Mouse (Mus musculus): ENCODE results near the gene Prg2. TPM values are rescaled to one million over a fixed set of nuclear protein-coding genes. Genes with fewer than 3 reads are reported as not detected.

Prg2 gene
- polyA plus RNA-seq, 2 experiments: 21.8 to 62.4 TPM

DNA sequence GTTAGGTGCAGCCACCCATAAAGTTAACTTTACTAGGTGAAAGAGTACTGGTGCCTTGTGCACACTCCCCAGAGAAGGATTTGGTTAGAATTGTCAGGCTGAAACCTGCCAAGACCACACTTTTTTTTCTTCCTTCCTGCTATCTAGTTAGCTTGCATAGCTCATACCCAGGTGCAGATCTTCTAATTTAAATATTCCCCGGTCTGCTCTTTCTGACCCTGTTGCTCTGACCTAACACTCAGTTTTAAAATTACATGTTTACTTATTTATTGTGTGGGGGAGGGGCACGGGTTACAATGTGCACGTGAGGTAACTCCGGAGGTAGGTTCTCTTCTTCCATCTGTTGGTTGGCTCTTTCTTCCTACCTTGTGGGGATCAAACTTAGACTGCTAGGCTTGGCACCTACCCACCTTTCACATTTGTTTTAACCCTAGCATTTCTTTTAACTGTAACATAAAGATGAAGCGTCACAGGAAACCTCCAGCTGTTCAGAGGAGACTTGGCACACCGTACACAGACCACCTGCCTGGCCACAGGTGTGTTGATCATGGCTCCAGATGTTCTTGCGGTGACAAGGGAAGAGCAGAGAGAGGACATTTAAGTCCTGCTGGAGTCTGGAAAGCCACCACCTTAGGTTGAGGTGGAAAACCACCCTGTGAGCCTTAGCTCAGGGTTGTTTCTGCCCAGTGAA, 16.0 kb upstream of the Prg2 start:
- Histone ChIP-seq H3K4me1 (replicated peaks; ENCODE audit: control insufficient read depth in 2 of 2, insufficient read depth in 2 of 2, low read length in 1 of 2) (no peaks in the 10 kb centered on the region; a peak in 3 of 4 replicates), H3K36me3 (replicated peaks; ENCODE audit: control insufficient read depth, insufficient read depth, low read depth) (peaks cover 6% of the 10 kb centered on the region), H3K27ac (no peak overlapping the region), H3K9me3 (ENCODE audit: control insufficient read depth, low read length) (no peaks in the 10 kb centered on the region), H3K27me3 (ENCODE audit: control insufficient read depth, insufficient read depth, low read length) (no peaks in the 10 kb centered on the region), H3K9ac (replicated peaks) (no peak overlapping the region), H3K4me3 (ENCODE audit: insufficient read depth in 1 of 2, low read depth in 2 of 2, low read length in 2 of 2) (no peak overlapping the region), H3K4me2 (ENCODE audit: low read depth) (no peak overlapping the region)
- 84% methylated on average over 7 of the region's 7 CpGs for WGBS (ENCODE audit: insufficient replicate concordance)
- no peak for ATAC-seq (ENCODE audit: insufficient read depth)
- DNase-seq (ENCODE audit: low read depth in 3 of 3, low spot score in 3 of 3): no peak
- no peak for TF ChIP-seq EP300 (IDR thresholded peaks at IDR 0.05; ENCODE audit: low read depth)
- no peak for TF ChIP-seq CTCF (IDR thresholded peaks at IDR 0.05; ENCODE audit: low read depth)

DNA sequence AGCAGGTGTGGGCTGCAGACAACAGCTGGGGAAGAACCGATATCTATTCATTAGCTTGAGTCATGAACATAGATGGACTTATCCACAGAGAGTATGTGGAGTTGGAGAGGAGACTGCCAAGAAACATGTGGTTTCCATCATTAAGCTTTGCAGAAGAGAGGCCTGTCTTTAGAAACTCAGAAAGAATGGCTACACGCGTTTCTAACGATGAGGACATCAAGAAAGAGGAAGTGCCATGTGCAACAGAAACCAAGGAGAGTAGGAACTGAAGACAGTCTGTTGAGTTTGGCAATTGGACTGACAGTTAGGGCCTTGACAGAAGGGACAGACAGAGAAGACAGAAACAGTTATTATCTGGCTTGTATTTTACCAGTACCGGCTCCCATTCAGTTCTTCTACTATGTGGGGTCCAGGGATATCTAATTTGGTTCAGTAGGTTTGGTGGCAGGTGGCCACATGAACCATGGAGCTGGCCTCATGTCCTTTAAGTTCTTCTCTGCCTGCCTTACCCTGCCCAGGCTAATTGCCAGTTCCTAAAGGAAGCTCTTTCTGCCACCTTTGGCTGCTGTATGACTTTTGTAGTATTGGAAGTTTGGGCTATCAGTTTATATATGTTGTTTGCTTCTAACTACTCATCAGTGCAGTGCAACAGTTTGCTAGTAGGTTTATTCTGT, 12.8 kb upstream of the Prg2 start:
- H3K4me2 ChIP-seq (ENCODE audit: low read depth): no peak overlapping the region
- no peak for TF ChIP-seq CTCF (IDR thresholded peaks at IDR 0.05; ENCODE audit: low read depth)
- no peak for TF ChIP-seq EP300 (IDR thresholded peaks at IDR 0.05; ENCODE audit: low read depth)
- no peaks in the 10 kb centered on the region for H3K27me3 ChIP-seq (ENCODE audit: control insufficient read depth, insufficient read depth, low read length)
- H3K27ac ChIP-seq: no peak overlapping the region; the same call in 1 of the 2 replicates
- no peak overlapping the region for H3K9ac ChIP-seq (replicated peaks)
- DNase-seq (ENCODE audit: low read depth in 3 of 3, low spot score in 3 of 3) (no peak), ATAC-seq (ENCODE audit: insufficient read depth) (no peak)
- H3K36me3 ChIP-seq (replicated peaks; ENCODE audit: control insufficient read depth, insufficient read depth, low read depth): no peaks in the 10 kb centered on the region
- no peak overlapping the region for H3K4me3 ChIP-seq (ENCODE audit: insufficient read depth in 1 of 2, low read depth in 2 of 2, low read length in 2 of 2)
- H3K9me3 ChIP-seq (ENCODE audit: control insufficient read depth, low read length): no peaks in the 10 kb centered on the region
- no peaks in the 10 kb centered on the region; a peak in 3 of 4 replicates for H3K4me1 ChIP-seq (replicated peaks; ENCODE audit: control insufficient read depth in 2 of 2, insufficient read depth in 2 of 2, low read length in 1 of 2)
- 33% methylated on average over 5 of the region's 5 CpGs for WGBS (ENCODE audit: insufficient replicate concordance)

DNA sequence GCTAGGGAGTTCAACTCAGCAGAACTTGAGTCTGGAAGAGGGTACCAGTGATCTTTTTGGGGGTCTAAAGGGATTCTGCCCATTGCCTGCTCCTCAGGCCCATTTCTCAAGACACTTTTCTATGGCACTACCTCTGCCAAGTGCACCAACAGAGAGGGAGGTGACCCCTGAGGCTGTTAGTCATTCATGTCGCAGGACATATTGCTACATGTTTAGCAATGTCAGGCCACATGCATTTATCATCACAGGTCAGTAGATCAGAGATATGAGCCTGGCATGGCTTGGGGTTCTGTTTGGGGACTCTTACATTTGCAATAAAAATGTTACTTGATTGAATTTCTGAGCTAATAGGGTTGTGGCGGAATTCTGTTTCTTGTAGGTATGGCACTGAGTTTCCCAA, 4.7 kb upstream of the Prg2 start:
- no peak for ATAC-seq (ENCODE audit: insufficient read depth)
- H3K27ac ChIP-seq: no peak overlapping the region

DNA sequence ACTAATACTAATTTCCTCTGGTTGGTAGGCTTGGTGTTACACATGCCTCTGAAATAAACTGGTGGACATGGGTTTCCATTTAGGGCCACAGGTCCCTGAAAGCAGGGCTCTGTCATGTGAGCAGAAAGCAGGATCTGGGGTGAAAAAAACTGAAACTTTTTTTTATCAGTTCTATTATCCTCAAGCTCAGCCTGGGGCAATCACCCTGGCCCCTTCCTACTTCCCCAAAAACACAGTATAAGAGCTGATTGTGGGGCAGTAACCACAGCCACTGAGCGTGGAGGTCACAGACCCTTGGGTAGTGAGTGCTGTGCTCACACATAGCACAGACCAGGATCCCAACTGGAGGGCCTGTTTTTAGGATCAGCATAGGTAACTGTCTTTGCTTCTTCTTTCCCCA, 7.7 kb downstream of the Prg2 start, which contains the start of gene Prg3:
TSS of gene Prg3 (plus strand) at position 286 of the 400 bp plus-strand sequence.
- 3% methylated on average over 1 of the region's 1 CpGs for WGBS (ENCODE audit: insufficient replicate concordance)
- TF ChIP-seq EP300 (IDR thresholded peaks at IDR 0.05; ENCODE audit: low read depth): no peak
- TF ChIP-seq CTCF (IDR thresholded peaks at IDR 0.05; ENCODE audit: low read depth): no peak

More for the DNA sequence above, 4.7 kb upstream of the Prg2 start:
- H3K27me3 ChIP-seq (ENCODE audit: control insufficient read depth, insufficient read depth, low read length): no peaks in the 10 kb centered on the region
- no peaks in the 10 kb centered on the region for H3K9me3 ChIP-seq (ENCODE audit: control insufficient read depth, low read length)
- H3K4me1 ChIP-seq (replicated peaks; ENCODE audit: control insufficient read depth in 2 of 2, insufficient read depth in 2 of 2, low read length in 1 of 2): no peaks in the 10 kb centered on the region
- TF ChIP-seq EP300 (IDR thresholded peaks at IDR 0.05; ENCODE audit: low read depth): no peak
- TF ChIP-seq CTCF (IDR thresholded peaks at IDR 0.05; ENCODE audit: low read depth): no peak
- DNase-seq (ENCODE audit: low read depth in 3 of 3, low spot score in 3 of 3): no peak
- H3K9ac ChIP-seq (replicated peaks): no peak overlapping the region
- 78% methylated on average over 2 of the region's 2 CpGs for WGBS (ENCODE audit: insufficient replicate concordance)
- no peak overlapping the region for H3K4me3 ChIP-seq (ENCODE audit: insufficient read depth in 1 of 2, low read depth in 2 of 2, low read length in 2 of 2)
- H3K4me2 ChIP-seq (ENCODE audit: low read depth): no peak overlapping the region
- H3K36me3 ChIP-seq (replicated peaks; ENCODE audit: control insufficient read depth, insufficient read depth, low read depth): no peaks in the 10 kb centered on the region

DNA sequence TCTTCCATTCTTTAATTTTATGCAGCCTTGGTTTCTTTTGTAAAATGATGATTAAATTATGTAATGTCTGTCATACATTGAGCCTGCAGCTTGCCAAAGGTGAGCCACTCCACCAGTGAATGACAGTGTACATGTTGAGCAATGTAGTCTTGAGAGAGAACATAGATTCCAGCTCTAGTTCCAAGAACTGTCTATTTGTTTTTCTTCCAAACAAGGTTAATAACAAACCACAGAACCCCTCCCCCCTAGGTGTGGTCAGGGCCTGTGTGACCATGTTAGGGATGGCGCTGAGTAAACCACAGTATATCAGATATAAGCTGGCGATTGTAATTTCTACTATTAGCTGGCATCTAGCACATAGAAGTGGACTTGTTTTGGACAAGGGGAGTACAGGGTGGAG, 16.1 kb downstream of the Prg2 start:
- no peaks in the 10 kb centered on the region for H3K27me3 ChIP-seq (ENCODE audit: control insufficient read depth, insufficient read depth, low read length)
- DNase-seq (ENCODE audit: low read depth in 3 of 3, low spot score in 3 of 3) (peak in 1 of 3 experiments; percentile 29), ATAC-seq (ENCODE audit: insufficient read depth) (peak; percentile 52; the same call in 1 of the 2 replicates)
- no peaks in the 10 kb centered on the region for H3K36me3 ChIP-seq (replicated peaks; ENCODE audit: control insufficient read depth, insufficient read depth, low read depth)
- H3K4me1 ChIP-seq (replicated peaks; ENCODE audit: control insufficient read depth in 2 of 2, insufficient read depth in 2 of 2, low read length in 1 of 2): peaks cover 26 to 33% of the 10 kb centered on the region in 2 experiments
- 8% methylated on average over 2 of the region's 2 CpGs for WGBS (ENCODE audit: insufficient replicate concordance)
- H3K9me3 ChIP-seq (ENCODE audit: control insufficient read depth, low read length): no peaks in the 10 kb centered on the region
- no peak overlapping the region for H3K4me3 ChIP-seq (ENCODE audit: insufficient read depth in 1 of 2, low read depth in 2 of 2, low read length in 2 of 2)
- no peak overlapping the region for H3K9ac ChIP-seq (replicated peaks)
- H3K27ac ChIP-seq: no peak overlapping the region
- TF ChIP-seq CTCF (IDR thresholded peaks at IDR 0.05; ENCODE audit: low read depth): no peak
- no peak for TF ChIP-seq EP300 (IDR thresholded peaks at IDR 0.05; ENCODE audit: low read depth)
- H3K4me2 ChIP-seq (ENCODE audit: low read depth): no peak overlapping the region

More for the DNA sequence above, 7.7 kb downstream of the Prg2 start, which contains the start of gene Prg3:
- no peaks in the 10 kb centered on the region; the same call in 1 of the 2 replicates for H3K27me3 ChIP-seq (ENCODE audit: control insufficient read depth, insufficient read depth, low read length)
- H3K4me1 ChIP-seq (replicated peaks; ENCODE audit: control insufficient read depth in 2 of 2, insufficient read depth in 2 of 2, low read length in 1 of 2): peaks cover 0 to 2% of the 10 kb centered on the region in 2 experiments; a peak in 1 of 4 replicates
- no peak for ATAC-seq (ENCODE audit: insufficient read depth)
- DNase-seq (ENCODE audit: low read depth in 3 of 3, low spot score in 3 of 3): no peak
- no peaks in the 10 kb centered on the region for H3K36me3 ChIP-seq (replicated peaks; ENCODE audit: control insufficient read depth, insufficient read depth, low read depth)
- no peak within 1 kb of the TSS for H3K9ac ChIP-seq (replicated peaks)
- H3K27ac ChIP-seq: no peak within 1 kb of the TSS
- H3K4me3 ChIP-seq (ENCODE audit: insufficient read depth in 1 of 2, low read depth in 2 of 2, low read length in 2 of 2): no peak within 1 kb of the TSS
- H3K9me3 ChIP-seq (ENCODE audit: control insufficient read depth, low read length): no peaks in the 10 kb centered on the region
- H3K4me2 ChIP-seq (ENCODE audit: low read depth): no peak within 1 kb of the TSS

Measured in liver, embryonic 14.5 days (tissue).